Comparison of ENCODE assay signal across 8 mouse cellular contexts in the genomic region with DNA sequence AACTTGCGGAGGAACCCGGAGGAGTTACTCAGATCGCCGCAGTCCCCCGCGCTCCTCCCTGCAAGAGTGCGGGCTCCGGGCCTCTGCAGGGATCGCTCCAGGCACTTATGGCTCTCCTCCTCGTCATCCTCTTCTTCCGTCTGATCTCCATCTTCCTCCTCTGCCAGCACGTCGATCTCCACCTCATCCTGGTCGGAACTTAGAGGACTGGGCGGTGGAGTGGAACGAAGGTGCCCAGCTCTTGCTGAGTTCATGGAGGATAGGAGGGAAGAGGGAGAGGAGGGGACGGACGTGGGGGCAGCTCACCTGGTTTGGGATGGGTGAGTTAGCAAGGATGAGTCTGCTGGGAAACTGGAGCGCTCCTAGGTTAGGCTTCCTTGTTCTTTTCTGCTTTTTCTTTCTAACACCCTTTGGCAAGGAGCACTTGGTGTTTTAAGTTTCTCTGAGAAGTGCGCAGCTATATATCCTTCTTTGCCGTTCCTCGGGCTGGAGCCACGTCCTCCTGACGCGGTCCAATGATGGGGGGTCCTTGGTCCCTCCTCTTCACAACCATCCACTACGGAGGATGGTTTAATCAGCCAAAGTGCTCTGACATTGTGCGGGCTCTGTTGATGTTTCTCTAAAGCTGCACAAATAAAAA. TPM values are rescaled to one million over a fixed set of nuclear protein-coding genes. Genes with fewer than 3 reads are reported as not detected.
DNase-seq lines count a peak whose midpoint lies in the region; ATAC-seq and TF ChIP-seq lines count a peak whose summit lies in the region.

Foxd4 (minus strand) TSS at position 617 of the 640 bp plus-strand sequence.

- TF ChIP-seq CTCF in spleen, adult 2 months (IDR thresholded peaks at IDR 0.05; ENCODE audit: extremely low read depth, insufficient read depth, insufficient read length, insufficient replicate concordance) = no peak
- no peak for TF ChIP-seq CTCF in liver, embryonic 14.5 days (IDR thresholded peaks at IDR 0.05; ENCODE audit: low read depth)

- TF ChIP-seq EP300 in liver, embryonic 14.5 days (IDR thresholded peaks at IDR 0.05; ENCODE audit: low read depth) = no peak

- peak; percentile 34 for DNase-seq in embryo, embryonic 10.5 days (ENCODE audit: low spot score)
- DNase-seq in embryo, embryonic 11 days = no peak
- no peak for DNase-seq in spleen, adult 2 months (ENCODE audit: low read depth in 1 of 2, low spot score in 2 of 2)
- no peak for DNase-seq in spleen, adult 12 weeks (ENCODE audit: low spot score)
- DNase-seq in liver, embryonic 14.5 days (ENCODE audit: low read depth in 3 of 3, low spot score in 3 of 3) = no peak
- no peak for DNase-seq in cerebellum, postnatal 25 days
- no peak for DNase-seq in thymus, postnatal 10 days (ENCODE audit: low spot score in 2 of 2)
- no peak for DNase-seq in spleen, adult 18-20 months

- ATAC-seq in liver, embryonic 14.5 days (ENCODE audit: insufficient read depth) = no peak

- peak within 1 kb of the TSS; percentile 35; the same call in 1 of the 2 replicates for H3K4me3 ChIP-seq in spleen, adult 2 months (ENCODE audit: extremely low read depth, insufficient read depth, insufficient read length)
- H3K4me3 ChIP-seq in liver, embryonic 14.5 days (ENCODE audit: insufficient read depth in 1 of 2, low read depth in 2 of 2, low read length in 2 of 2) = peak within 1 kb of the TSS in 1 of 2 experiments; percentile 12; a peak in 1 of 4 replicates

- TF ChIP-seq POLR2A in spleen, adult 2 months (IDR thresholded peaks at IDR 0.05; ENCODE audit: low read depth, low read length) = no peak

- H3K27me3 ChIP-seq in spleen, adult 2 months (ENCODE audit: control insufficient read depth, insufficient read depth, low read length) = peaks cover 23% of the 10 kb centered on the region
- H3K27me3 ChIP-seq in liver, embryonic 14.5 days (ENCODE audit: control insufficient read depth, insufficient read depth, low read length) = peaks cover 77% of the 10 kb centered on the region

- H3K27ac ChIP-seq in spleen, adult 2 months (ENCODE audit: insufficient read depth, low read length) = no peak within 1 kb of the TSS
- no peak within 1 kb of the TSS for H3K27ac ChIP-seq in liver, embryonic 14.5 days

- peak within 1 kb of the TSS; percentile 34 for H3K4me2 ChIP-seq in liver, embryonic 14.5 days (ENCODE audit: low read depth)

- WGBS in spleen, adult 2 months = 7% methylated on average over 27 of the region's 27 CpGs
- WGBS in liver, embryonic 14.5 days (ENCODE audit: insufficient replicate concordance) = under 1% methylated on average over 27 of the region's 27 CpGs

- H3K9me3 ChIP-seq in liver, embryonic 14.5 days (ENCODE audit: control insufficient read depth, low read length) = no peaks in the 10 kb centered on the region

- H3K36me3 ChIP-seq in spleen, adult 2 months (ENCODE audit: control insufficient read depth, insufficient read depth, low read length) = no peaks in the 10 kb centered on the region
- no peaks in the 10 kb centered on the region for H3K36me3 ChIP-seq in liver, embryonic 14.5 days (replicated peaks; ENCODE audit: control insufficient read depth, insufficient read depth, low read depth)

- no peak within 1 kb of the TSS for H3K9ac ChIP-seq in liver, embryonic 14.5 days (replicated peaks)

- peaks cover 11% of the 10 kb centered on the region for H3K4me1 ChIP-seq in spleen, adult 2 months (ENCODE audit: control insufficient read depth, insufficient read depth, insufficient read length)
- H3K4me1 ChIP-seq in liver, embryonic 14.5 days (replicated peaks; ENCODE audit: control insufficient read depth in 2 of 2, insufficient read depth in 2 of 2, low read length in 1 of 2) = no peaks in the 10 kb centered on the region

RNA-seq across cellular contexts. Expression of gene Foxd4, which starts in this region (rescaled TPM):
- polyA plus RNA-seq in spleen, adult 2 months (2012; rRNA removed) = 0.13 and 0.20 TPM in 2 replicates
- not detected in 2 replicates for polyA plus RNA-seq in liver, embryonic 14.5 days (2012; rRNA removed)
- polyA plus RNA-seq in liver, embryonic 14.5 days (2014; fragmentation: Nextera tagmentation; extraction: Ambion mirVana) = not detected in 2 replicates
